In genomic region chr13:105628618-105629017, GRCm38 (mm10) we compare ENCODE assay signal across 18 mouse cellular contexts.
"Had no signal": no experiment of that assay in that cellular context is flagged by ENCODE, and none has a peak within 500 bp of the region (broad histone marks: within the 10 kb centered on the region; RNA-seq: fewer than 3 reads in every experiment).

No protein-coding gene starts in this region.

- H3K4me3 ChIP-seq: midbrain, embryonic 10.5 days; myocyte; neural tube, embryonic 13.5 days; neural tube, embryonic 15.5 days had no signal

- H3K9ac ChIP-seq: lung, embryonic 14.5 days; neural tube, embryonic 13.5 days; neural tube, embryonic 15.5 days had no signal

- H3K27ac ChIP-seq: midbrain, embryonic 10.5 days; neural tube, embryonic 13.5 days; neural tube, embryonic 15.5 days had no signal

- ATAC-seq: midbrain, embryonic 16.5 days had no signal

- H3K27me3 ChIP-seq: neural tube, embryonic 13.5 days; neural tube, embryonic 15.5 days had no signal

- DNase-seq: lung, adult 18-20 months; lung, embryonic 14.5 days; lung, postnatal 10 days; lung, postnatal 4 days; midbrain, embryonic 14.5 days; retina, postnatal 1 day; right cerebral cortex, adult 18-20 months; right cerebral cortex, postnatal 25 days; right cerebral cortex, postnatal 4 days; spleen, adult 18-20 months; thymus, adult 18-20 months; thymus, postnatal 14 days; thymus, postnatal 36 days had no signal

- H3K4me2 ChIP-seq: lung, embryonic 14.5 days; neural tube, embryonic 13.5 days; neural tube, embryonic 15.5 days had no signal

- H3K9me3 ChIP-seq: midbrain, embryonic 10.5 days; neural tube, embryonic 13.5 days; neural tube, embryonic 15.5 days had no signal

- H3K4me1 ChIP-seq: midbrain, embryonic 10.5 days; neural tube, embryonic 13.5 days; neural tube, embryonic 15.5 days had no signal

- H3K36me3 ChIP-seq: midbrain, embryonic 10.5 days; neural tube, embryonic 13.5 days; neural tube, embryonic 15.5 days had no signal
